Mouse (Mus musculus) urinary bladder, postnatal 36 days (tissue): ENCODE data around the gene Ucn2.

Experiments
- DNase-seq, 2 experiments: peaks; one replicate each; pipeline ENCODE4 v3.0.0; 2022; ENCODE audit warnings: low spot score in 2 of 2, mixed read lengths in 1 of 2

Ucn2 gene

DNA sequence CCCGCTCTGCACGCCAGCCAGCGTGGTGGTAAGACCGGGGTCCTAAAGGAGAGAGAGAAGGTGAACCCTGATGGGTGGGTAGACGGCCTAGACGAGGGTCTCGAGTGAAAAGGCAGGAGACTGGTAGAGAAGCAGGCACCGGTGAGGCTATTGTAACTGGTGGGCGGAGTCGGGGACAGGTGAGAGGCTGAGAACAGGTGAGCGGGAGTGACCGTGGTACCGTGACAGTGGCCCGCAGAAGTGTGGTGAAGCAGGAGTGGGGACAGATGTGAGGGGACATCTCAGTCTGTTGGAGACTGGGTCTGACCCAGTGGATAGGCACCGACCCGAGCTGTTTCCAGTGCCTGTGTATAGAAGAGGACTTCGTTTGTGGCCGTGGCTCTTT is 6.3 kb downstream of the Ucn2 start:
- DNase-seq, result no peak

- DNase-seq, result no peak
Measured at GRCm38 (mm10) chr9:108992620-108993361, 7.0 kb downstream of the Ucn2 start.

GRCm38 (mm10) chr9:108996411-108996810 is 10.6 kb downstream of the Ucn2 start:
- no peak for DNase-seq

DNA sequence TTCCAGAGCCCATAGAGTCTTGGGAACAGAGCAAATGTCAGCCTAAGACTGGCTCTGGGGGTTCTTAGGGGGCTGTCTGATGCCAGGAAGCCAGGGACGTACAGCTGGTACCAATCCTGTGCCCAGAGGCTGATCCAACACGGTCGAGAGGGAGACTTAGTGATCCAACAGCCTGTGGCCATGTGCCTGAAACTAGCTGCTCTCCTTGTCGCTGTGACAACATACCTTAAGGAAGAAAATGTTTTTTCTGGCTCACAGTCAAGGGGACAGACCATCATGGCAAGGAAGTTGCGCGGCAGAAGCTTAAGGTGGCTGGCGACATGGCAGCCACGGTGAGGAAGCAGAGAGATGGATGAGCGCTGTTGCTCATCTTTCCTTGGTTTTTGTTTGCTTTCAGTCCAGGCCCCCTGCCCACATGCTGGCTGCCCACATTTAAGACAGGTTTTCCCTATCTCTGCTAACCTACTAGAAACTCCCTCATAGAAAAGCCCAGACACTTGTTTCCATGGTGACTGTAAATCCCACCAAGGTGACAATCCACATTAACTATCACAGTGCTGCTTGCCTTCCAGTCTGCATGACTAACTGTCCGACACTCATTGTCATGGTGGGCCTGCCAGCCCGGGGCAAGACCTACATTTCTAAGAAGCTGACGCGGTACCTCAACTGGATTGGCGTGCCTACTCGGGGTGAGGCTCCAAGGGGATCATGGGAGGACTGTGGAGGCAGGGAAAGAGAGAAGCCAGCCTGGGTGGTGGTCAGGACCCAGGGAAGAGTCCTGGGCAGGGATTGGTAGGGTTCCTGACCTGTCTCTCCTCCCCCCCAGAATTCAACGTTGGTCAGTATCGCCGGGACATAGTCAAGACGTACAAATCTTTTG is 12.7 kb downstream of the Ucn2 start:
- DNase-seq, result no peak

DNA sequence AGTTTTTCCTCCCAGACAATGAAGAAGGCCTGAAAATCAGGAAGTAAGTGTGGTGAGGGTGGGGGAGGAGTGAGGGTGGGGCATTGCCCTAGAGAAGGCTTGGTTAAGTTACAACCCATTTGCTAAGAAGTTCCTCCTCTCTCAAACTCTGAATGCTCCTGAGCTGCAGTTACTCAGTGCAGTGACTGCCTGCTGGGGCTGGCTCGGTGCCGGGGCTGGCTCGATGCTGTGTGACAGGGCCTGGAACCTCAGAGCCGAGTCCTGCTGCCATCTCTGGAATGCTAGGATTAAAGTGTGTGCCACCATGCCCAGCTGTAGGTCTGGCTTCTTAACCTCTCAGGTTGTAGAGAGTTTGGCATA is 13.3 kb downstream of the Ucn2 start:
- DNase-seq, result no peak

DNA sequence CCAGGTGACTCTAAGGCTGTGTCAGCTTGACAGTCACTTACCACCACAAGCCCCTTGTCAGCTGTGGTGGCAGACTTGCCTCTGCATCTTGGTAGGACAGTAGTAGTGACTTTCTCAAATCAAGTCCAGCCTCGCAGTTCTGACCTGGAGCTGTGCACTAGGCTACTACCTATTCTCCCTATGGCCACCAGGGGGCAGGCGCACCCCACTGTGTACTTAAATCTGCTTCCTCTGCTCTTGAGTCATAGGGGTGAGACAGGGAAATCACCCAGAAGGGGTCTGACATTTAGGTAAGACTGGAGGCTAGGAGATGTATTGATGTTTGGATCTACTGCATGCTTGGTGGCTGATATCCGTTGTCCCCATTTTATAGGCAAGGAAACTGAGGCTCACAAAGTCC is 14.9 kb downstream of the Ucn2 start:
- DNase-seq, result peak in 1 of 2 experiments; percentile 66

DNA sequence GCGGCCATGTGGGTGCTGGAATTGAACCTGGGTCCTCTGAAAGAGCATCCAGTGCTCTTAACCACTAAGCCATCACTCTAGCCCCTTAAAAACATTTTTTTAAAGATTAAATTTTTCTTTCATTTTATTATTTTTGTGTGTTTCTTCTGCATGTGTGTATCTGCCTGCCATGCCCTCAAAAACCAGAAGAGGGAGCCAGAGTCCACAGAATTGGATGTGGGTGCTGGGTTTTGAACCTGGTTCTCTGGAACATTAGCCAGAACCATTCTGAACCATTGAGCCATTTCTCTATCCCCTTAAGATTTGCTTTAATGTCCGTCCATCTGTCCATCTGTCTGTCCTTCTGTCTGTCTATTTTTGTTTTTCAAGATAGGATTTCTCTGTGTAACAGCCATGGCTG is 17.4 kb downstream of the Ucn2 start:
- DNase-seq, result no peak

GRCm38 (mm10) chr9:109007025-109007780 is 21.4 kb downstream of the Ucn2 start:
- DNase-seq, result no peak

- DNase-seq, result no peak
Measured at GRCm38 (mm10) chr9:109008081-109008480, 22.3 kb downstream of the Ucn2 start.

- DNase-seq, result no peak
Measured at GRCm38 (mm10) chr9:109008994-109009635, 23.3 kb downstream of the Ucn2 start.

DNA sequence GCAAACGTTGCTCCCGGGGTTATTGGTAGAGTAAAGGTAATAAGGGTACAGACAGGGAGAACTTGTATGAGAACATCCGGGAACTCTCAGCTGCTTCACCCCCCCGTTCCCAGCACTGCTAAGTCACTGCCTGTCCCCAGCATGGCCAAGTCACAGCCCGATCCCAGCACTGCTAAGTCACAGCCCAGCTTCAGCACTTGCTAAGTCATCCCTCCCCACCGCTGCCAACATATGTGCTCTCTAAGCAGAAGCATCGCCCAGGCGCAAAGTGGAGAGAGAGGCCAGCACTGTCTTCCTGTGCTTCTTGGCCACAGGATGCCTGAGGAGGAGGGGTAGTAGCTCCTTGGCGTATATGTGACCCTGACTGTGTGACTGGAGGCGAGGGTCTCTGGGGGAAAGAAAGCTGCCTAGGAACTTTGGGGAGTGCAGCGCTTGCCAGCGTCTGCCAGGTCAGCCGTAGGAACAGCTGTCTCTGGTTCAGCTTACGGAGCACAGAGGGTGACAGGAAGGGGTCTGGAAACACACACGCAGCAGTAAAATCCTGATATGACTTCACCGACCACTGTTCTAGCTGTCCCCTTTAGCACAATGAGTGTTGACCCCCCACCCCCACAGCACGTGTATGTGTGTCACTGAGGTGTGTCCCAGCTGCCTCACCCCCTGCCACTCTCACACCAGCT is 24.0 kb downstream of the Ucn2 start:
- DNase-seq, result peak in 1 of 2 experiments; percentile 58

- no peak for DNase-seq
Measured at GRCm38 (mm10) chr9:109010316-109010690, 24.5 kb downstream of the Ucn2 start.

DNA sequence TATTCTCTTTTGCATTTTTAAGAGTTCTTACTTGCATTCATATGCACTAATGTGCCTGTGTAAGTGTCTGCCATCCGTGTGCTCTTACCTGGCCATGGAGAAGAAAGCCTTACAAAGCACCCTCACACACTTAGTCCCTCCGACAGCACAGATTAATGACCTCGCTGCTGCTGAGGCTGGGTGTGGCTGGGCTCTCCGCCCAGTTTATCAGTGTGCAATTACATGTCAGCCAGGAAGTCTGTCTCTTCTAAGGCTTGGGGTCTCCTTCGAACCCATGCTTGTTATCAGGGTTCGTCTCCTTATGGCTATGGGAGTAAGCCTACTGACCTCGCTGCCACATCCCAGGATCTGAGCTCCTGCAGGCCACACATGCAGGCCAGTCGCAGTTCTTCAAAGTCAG is 29.6 kb downstream of the Ucn2 start:
- no peak for DNase-seq

GRCm38 (mm10) chr9:109016973-109017604 is 31.3 kb downstream of the Ucn2 start:
- no peak for DNase-seq

DNA sequence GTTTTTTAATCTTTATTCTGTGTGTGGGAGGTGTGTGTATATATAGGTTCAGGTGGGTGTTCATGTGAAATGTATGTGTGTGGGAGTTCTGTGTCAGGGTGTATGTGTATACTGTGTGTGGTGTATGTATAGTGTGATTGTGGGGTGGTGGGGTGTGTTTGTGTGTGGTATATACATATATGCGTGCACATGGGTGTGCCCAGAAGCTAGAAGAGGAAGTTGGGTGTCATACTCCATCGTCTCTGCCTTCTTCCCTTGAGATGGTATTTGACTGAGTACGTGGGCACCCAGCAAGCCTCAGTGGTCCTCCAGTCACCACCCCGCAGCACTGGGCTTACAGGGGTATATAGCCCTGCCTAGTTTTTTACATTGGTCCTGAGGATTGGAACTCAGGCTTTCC is 35.6 kb downstream of the Ucn2 start:
- DNase-seq, result no peak

- no peak for DNase-seq
Measured at GRCm38 (mm10) chr9:109022866-109023685, 37.3 kb downstream of the Ucn2 start.

GRCm38 (mm10) chr9:109027521-109027920 is 41.7 kb downstream of the Ucn2 start:
- DNase-seq, result no peak

DNA sequence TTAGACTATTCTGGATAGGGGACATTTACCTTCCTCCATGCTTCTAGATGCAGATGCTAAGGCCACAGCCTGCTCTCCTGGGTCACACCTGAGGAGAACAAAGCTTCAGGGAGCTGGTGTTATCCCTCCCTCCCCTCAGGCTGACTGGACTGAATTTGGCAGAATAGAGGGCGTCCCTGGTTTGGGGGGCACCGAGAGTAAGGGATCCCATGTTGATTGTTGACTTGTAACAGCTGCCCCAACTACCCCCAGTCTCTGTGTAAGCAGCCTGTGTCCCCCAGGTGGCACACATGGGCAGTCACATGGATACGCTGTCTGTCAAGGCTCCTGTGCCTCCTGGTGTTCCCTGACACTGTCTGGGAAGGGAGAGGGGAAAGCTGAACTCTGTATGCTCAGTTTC is 42.6 kb downstream of the Ucn2 start:
- DNase-seq, result no peak

- no peak for DNase-seq
Measured at GRCm38 (mm10) chr9:109028919-109029318, 43.1 kb downstream of the Ucn2 start.

DNA sequence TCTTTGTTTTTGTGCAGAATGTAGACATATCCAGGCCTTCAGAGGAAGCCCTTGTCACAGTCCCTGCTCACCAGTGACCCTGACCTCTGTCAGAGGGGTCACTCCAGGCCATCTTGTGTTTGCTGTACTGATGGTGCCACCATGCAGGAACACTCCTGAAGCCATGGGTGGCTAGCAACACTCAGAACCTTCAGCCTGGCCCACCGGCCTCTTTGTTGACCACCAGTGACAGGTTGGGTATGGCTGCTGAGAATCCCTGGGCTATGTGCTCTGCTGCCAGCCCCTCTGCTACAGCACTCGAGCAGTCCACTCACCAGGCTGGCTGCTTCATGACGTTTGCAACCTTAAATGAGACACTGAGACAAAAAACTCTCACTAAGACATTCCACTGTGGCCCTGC is 44.5 kb downstream of the Ucn2 start:
- no peak for DNase-seq
